Mouse (Mus musculus): ENCODE measurements around the gene Napsa. TPM values are rescaled to one million over a fixed set of nuclear protein-coding genes. Genes with fewer than 3 reads are reported as not detected.
A peak's percentile ranks its signal among the peaks of the same experiment; 100 is the strongest.

Napsa gene
- polyA plus RNA-seq, 1 experiment from 2014 or later: 4.7 TPM

DNA sequence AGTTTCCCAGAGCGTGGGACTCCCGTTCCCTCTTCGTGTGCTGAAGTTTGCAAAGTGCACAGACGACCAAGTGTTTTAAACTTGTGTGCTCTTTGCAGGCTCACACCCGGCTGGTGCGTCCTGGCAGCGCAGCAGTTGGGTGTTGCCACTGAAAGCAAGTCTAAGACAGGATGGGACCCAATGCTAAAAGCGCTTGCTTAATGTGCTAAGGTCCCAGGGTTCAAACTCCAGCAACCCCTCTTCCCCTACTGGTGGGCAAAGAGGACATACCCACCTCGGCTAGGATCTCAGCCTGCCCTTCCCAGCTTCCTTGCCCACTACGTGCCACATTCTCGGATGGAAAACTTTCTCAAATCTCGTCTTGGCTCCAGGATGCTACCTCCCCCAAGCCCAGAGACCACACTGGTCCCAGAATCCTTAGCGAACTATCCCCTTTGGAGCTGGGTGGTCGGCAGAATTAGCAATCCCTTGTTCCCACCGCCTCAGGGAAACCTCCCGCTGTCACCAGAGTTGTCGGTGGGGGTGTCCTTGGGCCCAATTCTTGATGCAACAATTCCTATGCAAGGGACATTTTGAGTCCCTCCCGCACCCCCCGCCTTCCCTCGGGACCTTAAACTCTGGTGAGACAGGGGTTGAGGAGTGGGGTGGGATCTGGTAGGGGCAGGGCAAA is 31.1 kb downstream of the Napsa start:
- 0 out of 2 replicates have a peak, but pooled peaks have one; percentile 11 for TF ChIP-seq CTCF (IDR thresholded peaks at IDR 0.05; ENCODE audit: low read depth)
- peak overlapping the region; percentile 52 for H3K4me2 ChIP-seq
- H3K9me3 ChIP-seq (ENCODE audit: low read depth, low read length): no peaks in the 10 kb centered on the region
- peak overlapping the region; percentile 16 for H3K4me3 ChIP-seq (ENCODE audit: low read depth, low read length)
- peaks cover 58% of the 10 kb centered on the region for H3K27me3 ChIP-seq (ENCODE audit: insufficient read depth, low read length)
- H3K36me3 ChIP-seq (ENCODE audit: insufficient read depth): no peaks in the 10 kb centered on the region
- H3K27ac ChIP-seq (ENCODE audit: low read depth): no peak overlapping the region
- DNase-seq (no peak), ATAC-seq (ENCODE audit: insufficient read depth) (no peak)
- WGBS: 3% methylated on average over 20 of the region's 20 CpGs
- H3K9ac ChIP-seq: peak overlapping the region; percentile 36
- H3K4me1 ChIP-seq (ENCODE audit: insufficient read depth): no peaks in the 10 kb centered on the region

DNA sequence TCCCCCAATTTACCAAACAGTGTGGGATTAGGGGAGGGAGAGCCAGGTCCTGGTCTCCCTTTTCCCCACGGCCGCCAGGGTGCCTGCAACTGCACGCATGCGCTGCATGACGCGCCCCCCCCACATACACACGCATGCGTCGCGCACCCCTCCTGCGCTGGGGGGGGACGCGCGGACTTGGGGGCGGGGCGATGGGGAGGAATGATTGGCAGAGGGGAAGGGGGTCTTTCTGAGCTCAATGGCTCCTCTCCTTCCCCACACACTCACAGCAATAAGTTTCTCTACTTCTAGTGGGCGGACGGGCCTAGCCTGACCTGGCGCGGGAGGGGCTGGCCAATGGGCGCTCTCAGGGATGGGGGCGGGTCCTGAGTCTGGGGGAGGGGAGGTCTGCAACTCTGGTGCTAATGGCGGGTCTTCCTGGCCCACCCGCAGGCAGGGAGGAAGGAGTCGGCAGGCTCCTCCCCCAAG is 32.0 kb downstream of the Napsa start:
- peak; percentile 72 for DNase-seq
- Histone ChIP-seq H3K27ac (ENCODE audit: low read depth) (no peak overlapping the region), H3K9ac (peak overlapping the region; percentile 36), H3K4me2 (peak overlapping the region; percentile 52), H3K36me3 (ENCODE audit: insufficient read depth) (no peaks in the 10 kb centered on the region), H3K9me3 (ENCODE audit: low read depth, low read length) (no peaks in the 10 kb centered on the region), H3K4me1 (ENCODE audit: insufficient read depth) (no peaks in the 10 kb centered on the region), H3K27me3 (ENCODE audit: insufficient read depth, low read length) (peaks cover 58% of the 10 kb centered on the region), H3K4me3 (ENCODE audit: low read depth, low read length) (peak overlapping the region; percentile 16)
- peak; percentile 72 for ATAC-seq (ENCODE audit: insufficient read depth)
- TF ChIP-seq CTCF (IDR thresholded peaks at IDR 0.05; ENCODE audit: low read depth): peak; percentile 53
- WGBS: under 1% methylated on average over 24 of the region's 25 CpGs

DNA sequence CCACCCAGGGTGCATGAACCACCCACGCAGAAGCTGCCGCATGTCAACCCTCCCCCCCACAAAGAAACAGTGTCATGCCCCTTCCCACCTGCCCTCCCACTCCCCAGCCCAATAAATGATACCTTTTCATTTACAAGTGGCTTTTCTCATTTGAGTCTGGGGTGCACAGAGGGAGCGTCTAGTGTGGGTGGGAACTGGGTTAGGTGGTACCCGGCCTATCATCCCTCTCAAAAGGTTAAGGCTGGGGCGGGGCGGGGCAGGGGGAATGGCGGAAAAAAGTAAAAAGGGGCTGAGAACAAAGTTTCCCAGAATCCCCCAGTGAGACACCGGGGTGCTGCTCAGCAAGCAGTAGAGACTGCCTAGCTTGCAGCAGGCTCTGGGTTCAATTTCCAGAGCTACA is 32.4 kb downstream of the Napsa start:
- ATAC-seq (ENCODE audit: insufficient read depth): no peak
- 5% methylated on average over 8 of the region's 8 CpGs for WGBS
- peaks cover 56% of the 10 kb centered on the region for H3K27me3 ChIP-seq (ENCODE audit: insufficient read depth, low read length)

DNA sequence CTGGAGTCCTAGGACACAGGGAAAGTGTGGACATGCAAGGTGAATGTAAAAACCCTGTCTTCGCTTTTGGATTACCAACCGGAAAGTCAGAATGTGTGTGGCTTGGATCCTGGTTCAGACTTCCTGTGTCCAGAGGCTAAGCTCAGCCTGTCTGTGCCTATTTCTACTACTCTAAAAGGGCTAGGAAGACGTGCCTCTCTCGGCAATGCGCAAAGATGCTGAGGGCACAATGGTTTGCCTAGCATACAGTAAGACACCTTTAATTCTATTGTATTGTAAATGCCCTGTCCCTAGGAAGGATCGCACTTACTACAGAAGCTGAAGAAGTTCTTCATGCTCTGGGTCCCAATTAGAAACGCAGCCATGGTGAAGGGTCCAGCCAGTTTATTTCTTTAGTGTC is 33.3 kb downstream of the Napsa start:
- WGBS: 44% methylated on average over 7 of the region's 7 CpGs
- peaks cover 52% of the 10 kb centered on the region for H3K27me3 ChIP-seq (ENCODE audit: insufficient read depth, low read length)
- ATAC-seq (ENCODE audit: insufficient read depth): no peak

More for the DNA sequence above, 32.4 kb downstream of the Napsa start:
- H3K4me2 ChIP-seq: peak overlapping the region; percentile 52
- no peak for TF ChIP-seq CTCF (IDR thresholded peaks at IDR 0.05; ENCODE audit: low read depth)
- peak overlapping the region; percentile 16 for H3K4me3 ChIP-seq (ENCODE audit: low read depth, low read length)
- H3K36me3 ChIP-seq (ENCODE audit: insufficient read depth): no peaks in the 10 kb centered on the region
- DNase-seq: no peak
- no peak overlapping the region for H3K27ac ChIP-seq (ENCODE audit: low read depth)
- H3K9ac ChIP-seq: no peak overlapping the region
- no peaks in the 10 kb centered on the region for H3K9me3 ChIP-seq (ENCODE audit: low read depth, low read length)
- H3K4me1 ChIP-seq (ENCODE audit: insufficient read depth): no peaks in the 10 kb centered on the region

DNA sequence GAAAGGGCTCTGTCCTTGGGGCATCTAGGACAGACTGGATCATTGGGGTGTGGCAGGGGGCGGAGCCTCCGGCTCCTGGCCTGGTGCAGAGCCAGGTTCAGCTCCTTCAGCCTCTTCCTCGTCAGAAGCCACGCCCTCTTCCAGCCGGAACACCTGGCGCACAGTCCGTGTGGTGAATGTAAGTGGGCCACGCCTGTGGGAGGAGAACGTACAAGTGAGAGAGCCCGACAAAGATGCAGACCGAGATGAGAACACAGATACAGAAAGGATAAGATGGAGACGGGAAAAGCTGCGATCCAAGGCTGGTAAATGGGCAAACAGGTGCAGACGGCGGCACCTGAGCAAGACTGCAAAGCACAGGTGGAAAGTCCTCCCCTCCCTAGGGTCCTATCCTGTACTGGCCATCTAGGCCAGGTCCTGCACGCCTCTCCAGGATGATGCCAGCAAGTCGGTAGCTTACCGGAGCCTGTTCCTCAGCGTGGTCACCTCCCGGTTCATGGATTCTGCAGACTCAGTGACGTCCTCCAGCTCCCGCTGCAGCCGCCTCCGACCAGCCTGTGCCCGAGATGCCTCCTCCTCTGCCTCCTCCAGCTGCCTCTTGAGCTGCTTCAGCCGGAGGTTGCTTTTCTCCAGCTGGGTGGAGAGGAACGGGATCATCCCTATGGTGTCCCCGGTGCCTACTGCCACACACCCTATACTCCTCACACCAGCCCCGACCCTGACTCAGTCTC is 34.2 kb downstream of the Napsa start:
- H3K4me3 ChIP-seq (ENCODE audit: low read depth, low read length): no peak overlapping the region
- no peak overlapping the region for H3K9ac ChIP-seq

More for the DNA sequence above, 33.3 kb downstream of the Napsa start:
- TF ChIP-seq CTCF (IDR thresholded peaks at IDR 0.05; ENCODE audit: low read depth): no peak
- no peaks in the 10 kb centered on the region for H3K9me3 ChIP-seq (ENCODE audit: low read depth, low read length)
- H3K27ac ChIP-seq (ENCODE audit: low read depth): no peak overlapping the region
- no peak overlapping the region for H3K9ac ChIP-seq
- H3K4me1 ChIP-seq (ENCODE audit: insufficient read depth): no peaks in the 10 kb centered on the region
- no peak overlapping the region for H3K4me2 ChIP-seq
- no peak overlapping the region for H3K4me3 ChIP-seq (ENCODE audit: low read depth, low read length)
- no peaks in the 10 kb centered on the region for H3K36me3 ChIP-seq (ENCODE audit: insufficient read depth)
- no peak for DNase-seq

DNA sequence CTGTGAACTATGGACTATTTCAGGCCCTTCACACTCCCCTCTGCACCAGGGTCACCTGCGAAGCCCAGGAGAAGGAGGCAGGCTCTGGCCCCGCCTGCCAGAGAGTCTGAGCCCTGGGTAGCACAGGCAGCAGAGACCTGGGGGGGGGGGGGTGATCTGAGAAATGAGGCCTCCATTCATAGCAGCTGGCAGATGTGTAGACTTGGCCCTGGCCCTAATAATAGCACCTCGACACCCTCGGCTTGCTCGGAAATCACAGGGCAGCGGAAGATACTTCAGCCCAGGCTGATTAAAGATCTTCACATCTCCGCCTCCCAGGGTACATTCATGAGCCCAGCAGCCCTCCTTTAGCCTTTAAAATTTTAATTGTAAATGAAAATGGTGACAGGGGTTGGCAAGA is 40.0 kb downstream of the Napsa start:
- Histone ChIP-seq H3K4me2 (no peak overlapping the region), H3K27ac (ENCODE audit: low read depth) (no peak overlapping the region), H3K4me3 (ENCODE audit: low read depth, low read length) (no peak overlapping the region), H3K27me3 (ENCODE audit: insufficient read depth, low read length) (peaks cover 10% of the 10 kb centered on the region; the same call in 1 of the 2 replicates), H3K4me1 (ENCODE audit: insufficient read depth) (no peaks in the 10 kb centered on the region; the same call in 1 of the 2 replicates), H3K36me3 (ENCODE audit: insufficient read depth) (no peaks in the 10 kb centered on the region), H3K9me3 (ENCODE audit: low read depth, low read length) (no peaks in the 10 kb centered on the region), H3K9ac (no peak overlapping the region)
- no peak for ATAC-seq (ENCODE audit: insufficient read depth)
- DNase-seq: no peak
- TF ChIP-seq CTCF (IDR thresholded peaks at IDR 0.05; ENCODE audit: low read depth): no peak
- 67% methylated on average over 7 of the region's 7 CpGs for WGBS

More for the DNA sequence above, 34.2 kb downstream of the Napsa start:
- 10% methylated on average over 29 of the region's 29 CpGs for WGBS
- Histone ChIP-seq H3K4me2 (peak overlapping the region; percentile 23; the same call in 1 of the 2 replicates), H3K27me3 (ENCODE audit: insufficient read depth, low read length) (peaks cover 43% of the 10 kb centered on the region), H3K4me1 (ENCODE audit: insufficient read depth) (no peaks in the 10 kb centered on the region), H3K27ac (ENCODE audit: low read depth) (no peak overlapping the region), H3K9me3 (ENCODE audit: low read depth, low read length) (no peaks in the 10 kb centered on the region), H3K36me3 (ENCODE audit: insufficient read depth) (no peaks in the 10 kb centered on the region)
- no peak for TF ChIP-seq CTCF (IDR thresholded peaks at IDR 0.05; ENCODE audit: low read depth)
- DNase-seq (peak; percentile 49), ATAC-seq (ENCODE audit: insufficient read depth) (no peak)
